Mouse (Mus musculus) heart, adult 2 months (tissue): ENCODE results near the gene Gid4.

ENCODE experiments used
- CTCF ChIP-seq: fragments of 200-600 bp; IDR thresholded peaks from 2 replicates; pipeline ENCODE4 v1.8.1; 2022; ENCODE audit warnings: antibody characterized with exemption, mild to moderate bottlenecking, moderate library complexity
- EP300 ChIP-seq: fragments of 200-500 bp; IDR thresholded peaks from 2 replicates; pipeline ENCODE4 v1.6.1; 2011; ENCODE audit warnings: low read depth, low read length, control low read depth; ENCODE audit not compliant: insufficient read depth
- POLR2A ChIP-seq: fragments of 200-500 bp; IDR thresholded peaks from 2 replicates; pipeline ENCODE4 v1.6.1; 2011; ENCODE audit warnings: mild to moderate bottlenecking, low read depth, low read length, control low read depth; ENCODE audit not compliant: insufficient read depth

DNA sequence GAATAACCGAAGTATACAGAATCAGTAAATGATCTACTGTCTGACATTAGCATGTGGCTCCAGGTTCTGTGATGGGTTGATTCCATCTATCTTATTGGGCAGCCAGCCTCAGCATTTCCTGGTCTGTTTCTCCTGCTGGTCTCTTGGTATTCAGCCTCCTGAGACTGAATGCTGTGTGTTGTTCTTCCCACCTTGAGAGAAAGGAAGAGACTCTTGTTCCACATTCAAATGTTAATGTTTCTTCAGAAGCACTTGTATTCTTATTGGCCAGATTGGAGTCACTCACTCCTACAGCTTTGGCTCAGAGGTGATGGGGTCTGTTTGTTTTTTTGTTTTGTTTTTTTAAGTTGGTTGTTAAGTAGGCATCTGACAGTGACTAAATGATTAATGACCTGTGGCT, 6.1 kb downstream of the Gid4 start:
- TF ChIP-seq POLR2A (no peak), CTCF (no peak), EP300 (no peak)
